Mouse (Mus musculus) urinary bladder, postnatal 36 days (tissue): ENCODE measurements around the gene Fscn2.
"Not testable (repeated sequence)": the region's sequence is repeated elsewhere in the genome, so short reads cannot be mapped to it uniquely, and the experiment has no call there.

Experiments
- DNase-seq, 2 experiments: peaks; one replicate each; pipeline ENCODE4 v3.0.0; 2022; ENCODE audit warnings: low spot score in 2 of 2, mixed read lengths in 1 of 2

Gene Fscn2

DNA sequence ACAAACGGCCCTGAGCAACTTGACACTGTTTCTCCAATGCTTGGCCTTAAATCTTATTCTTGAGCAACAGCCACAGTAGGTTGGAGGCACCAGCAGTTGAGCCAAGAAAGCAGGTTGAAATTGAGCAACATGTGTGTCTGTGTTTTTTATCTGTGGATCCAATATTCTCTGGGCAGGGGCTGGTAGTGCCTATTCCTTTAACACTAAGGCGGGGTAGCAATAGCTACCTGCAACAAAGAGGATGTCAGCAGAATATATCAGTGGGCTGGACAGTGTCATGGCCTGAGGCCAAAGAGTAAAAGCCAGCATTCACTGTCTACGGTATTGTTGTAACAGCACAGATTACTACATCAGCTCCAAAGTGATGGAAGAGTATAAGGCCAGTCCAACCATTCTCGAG lies 34.3 kb downstream of the Fscn2 start:
- DNase-seq: no peak

DNA sequence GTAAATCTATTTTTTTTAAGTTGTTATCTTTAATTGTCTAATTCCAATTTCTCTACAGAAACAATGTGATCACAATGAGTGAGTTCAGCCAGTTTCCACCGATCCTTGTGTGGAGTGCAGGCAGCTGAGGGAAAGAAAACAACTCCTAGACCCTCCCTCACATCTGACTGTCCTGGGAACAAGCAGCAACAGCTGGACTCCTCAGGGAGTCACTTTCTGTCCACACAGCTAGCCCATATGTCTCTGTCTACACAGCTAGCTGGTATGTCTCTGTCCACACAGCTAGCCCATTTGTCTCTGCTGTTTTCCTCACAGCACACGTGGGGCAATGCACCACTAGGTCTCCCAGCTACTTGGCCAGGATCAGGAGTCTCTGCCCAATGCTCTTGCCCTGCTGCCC lies 36.3 kb downstream of the Fscn2 start:
- no peak for DNase-seq

GRCm38 (mm10) chr11:120399319-120399718 lies 38.0 kb downstream of the Fscn2 start:
- no peak for DNase-seq

- DNase-seq: no peak
Measured at GRCm38 (mm10) chr11:120404814-120405213, 43.5 kb downstream of the Fscn2 start.

DNA sequence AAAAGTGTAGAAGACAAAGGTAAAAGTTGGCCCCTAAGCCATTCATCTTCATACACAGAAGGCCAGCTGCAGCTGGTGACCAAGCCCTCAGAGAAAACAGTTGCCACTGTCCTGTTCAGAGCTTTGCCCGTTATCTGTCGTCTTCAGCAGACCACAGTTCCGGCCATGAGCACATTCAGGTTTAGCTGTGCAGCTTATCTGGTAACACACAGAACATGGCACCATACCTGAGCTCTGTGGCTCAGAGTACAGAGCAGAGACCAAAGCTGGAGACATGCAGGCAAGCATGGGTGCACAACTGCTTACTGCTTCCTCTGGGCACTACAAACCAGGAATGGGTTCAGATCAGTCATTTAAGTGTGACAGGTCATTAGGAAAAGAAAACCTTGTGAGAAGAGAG lies 44.5 kb downstream of the Fscn2 start:
- DNase-seq: no peak

GRCm38 (mm10) chr11:120406445-120406844 lies 45.1 kb downstream of the Fscn2 start:
- no peak for DNase-seq

- not testable (repeated sequence) for DNase-seq
Measured at GRCm38 (mm10) chr11:120413621-120414020, 52.3 kb downstream of the Fscn2 start.
